Mouse (Mus musculus) CD8-positive naive resting alpha-beta T cell, adult 57 days (primary cell): ENCODE measurements around the gene Actn3. TPM values are rescaled to one million over a fixed set of nuclear protein-coding genes. Genes with fewer than 3 reads are reported as not detected.

Source experiments
- total RNA-seq: library from RNA; stranded (reverse); gene quantifications from one replicate; pipeline ENCODE4 v1.2.4, GENCODE M21; 2023

The Actn3 gene
- 0.21 TPM for total RNA-seq

DNA sequence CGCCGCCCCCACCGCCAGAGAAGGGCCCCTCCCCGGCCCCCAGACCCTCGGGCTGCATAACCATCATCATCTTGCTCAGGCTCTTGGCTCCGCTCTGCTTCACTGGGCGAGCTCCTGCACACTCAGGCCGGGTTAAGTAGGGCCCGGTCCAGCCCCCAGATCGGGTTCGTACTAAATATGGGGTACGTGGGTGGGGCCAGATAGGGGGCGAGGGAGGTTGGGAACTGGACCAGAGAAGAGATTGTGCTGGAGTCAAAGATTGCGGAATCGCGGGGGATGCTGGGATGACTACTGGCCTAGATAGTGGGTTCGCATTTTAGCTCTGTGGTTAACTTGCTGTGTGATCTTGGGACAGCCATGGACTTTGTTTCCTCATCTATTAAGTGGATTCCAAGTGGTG is at the start of gene Actn3:
Gene Actn3, minus strand, starts transcription at position 125 of the 400 bp plus-strand sequence.

DNA sequence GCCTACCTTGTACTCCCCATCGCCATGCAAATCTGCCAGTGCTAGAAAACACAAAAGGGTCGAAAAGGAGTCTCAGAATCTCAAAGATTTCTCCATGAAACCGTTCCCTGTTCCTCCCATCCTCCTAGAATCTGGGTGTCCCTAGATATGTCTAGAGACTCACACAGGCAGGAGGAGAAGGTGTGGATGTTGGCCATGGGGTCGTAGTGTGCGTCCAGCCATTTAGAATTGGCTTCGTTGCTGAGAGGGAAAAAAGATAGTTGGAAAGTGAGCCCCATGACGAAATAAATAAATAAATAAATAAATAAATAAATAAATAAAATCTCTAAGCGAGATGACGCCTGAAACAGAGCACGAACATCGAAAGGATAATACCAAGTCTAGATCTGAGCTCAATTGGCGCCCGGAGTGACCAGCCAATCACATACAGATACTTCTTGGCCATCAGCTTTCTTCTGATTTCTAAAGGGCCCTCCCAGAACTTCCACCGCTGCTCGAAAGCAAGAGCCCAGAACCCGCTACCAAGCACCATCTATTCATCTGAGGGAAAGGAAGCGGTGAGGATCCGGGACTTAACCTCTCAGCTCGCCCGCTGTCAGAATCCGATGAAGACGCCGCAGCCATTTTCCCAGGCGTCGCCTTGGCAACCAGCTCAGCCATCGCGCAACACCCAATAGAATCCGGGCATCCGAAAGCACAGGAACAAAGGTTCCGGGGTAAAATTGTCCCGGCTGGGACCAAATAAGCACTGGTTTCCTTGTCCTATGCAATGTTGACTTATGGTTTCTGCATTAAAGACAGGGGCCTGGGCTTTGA is 28.5 kb upstream of the Actn3 start, which contains the start of gene Bbs1:
Gene Bbs1, minus strand, starts transcription at position 650 of the 816 bp plus-strand sequence.

DNA sequence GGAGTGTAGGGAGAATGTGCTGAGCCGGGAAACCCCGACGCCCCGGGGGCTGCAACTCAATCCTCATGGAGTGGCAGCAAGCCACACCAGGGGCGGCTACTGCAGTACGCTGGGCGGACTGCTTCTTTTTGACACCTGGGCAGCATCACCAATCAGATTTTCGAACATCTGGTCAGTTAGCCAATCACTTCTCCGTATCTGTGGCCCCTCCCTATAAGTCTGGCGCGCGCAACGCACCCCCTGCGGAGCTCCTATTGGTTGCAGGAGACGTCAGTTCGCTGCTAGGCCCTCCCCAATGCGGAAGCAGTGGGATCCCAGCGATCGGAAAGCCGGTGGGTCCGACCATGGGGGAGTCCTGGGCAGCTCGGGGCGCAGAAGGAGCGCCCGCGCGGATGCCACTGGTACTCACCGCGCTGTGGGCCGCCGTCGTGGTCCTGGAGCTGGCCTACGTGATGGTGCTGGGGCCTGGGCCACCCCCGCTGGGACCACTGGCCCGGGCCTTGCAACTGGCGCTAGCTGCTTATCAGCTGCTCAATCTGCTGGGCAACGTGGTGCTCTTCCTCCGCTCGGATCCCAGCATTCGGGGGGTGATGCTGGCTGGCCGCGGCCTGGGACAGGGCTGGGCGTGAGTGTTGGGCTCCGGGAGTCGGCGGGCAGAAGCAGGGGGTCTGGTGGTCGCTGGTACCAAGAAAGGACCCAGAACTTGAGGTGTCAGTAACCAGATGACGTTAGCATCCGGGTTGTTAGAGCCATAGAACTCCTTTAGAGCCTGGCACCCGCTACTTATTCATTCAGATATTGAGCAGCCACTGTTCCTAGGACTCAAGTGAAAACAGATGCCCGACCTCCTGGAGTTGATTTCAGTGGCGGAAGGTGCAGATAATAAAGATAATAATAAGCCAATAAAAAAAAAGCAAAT is 955 bp upstream of the Actn3 start, which contains the start of gene Zdhhc24:
Gene Zdhhc24, plus strand, starts transcription at position 264 of the 919 bp plus-strand sequence.

DNA sequence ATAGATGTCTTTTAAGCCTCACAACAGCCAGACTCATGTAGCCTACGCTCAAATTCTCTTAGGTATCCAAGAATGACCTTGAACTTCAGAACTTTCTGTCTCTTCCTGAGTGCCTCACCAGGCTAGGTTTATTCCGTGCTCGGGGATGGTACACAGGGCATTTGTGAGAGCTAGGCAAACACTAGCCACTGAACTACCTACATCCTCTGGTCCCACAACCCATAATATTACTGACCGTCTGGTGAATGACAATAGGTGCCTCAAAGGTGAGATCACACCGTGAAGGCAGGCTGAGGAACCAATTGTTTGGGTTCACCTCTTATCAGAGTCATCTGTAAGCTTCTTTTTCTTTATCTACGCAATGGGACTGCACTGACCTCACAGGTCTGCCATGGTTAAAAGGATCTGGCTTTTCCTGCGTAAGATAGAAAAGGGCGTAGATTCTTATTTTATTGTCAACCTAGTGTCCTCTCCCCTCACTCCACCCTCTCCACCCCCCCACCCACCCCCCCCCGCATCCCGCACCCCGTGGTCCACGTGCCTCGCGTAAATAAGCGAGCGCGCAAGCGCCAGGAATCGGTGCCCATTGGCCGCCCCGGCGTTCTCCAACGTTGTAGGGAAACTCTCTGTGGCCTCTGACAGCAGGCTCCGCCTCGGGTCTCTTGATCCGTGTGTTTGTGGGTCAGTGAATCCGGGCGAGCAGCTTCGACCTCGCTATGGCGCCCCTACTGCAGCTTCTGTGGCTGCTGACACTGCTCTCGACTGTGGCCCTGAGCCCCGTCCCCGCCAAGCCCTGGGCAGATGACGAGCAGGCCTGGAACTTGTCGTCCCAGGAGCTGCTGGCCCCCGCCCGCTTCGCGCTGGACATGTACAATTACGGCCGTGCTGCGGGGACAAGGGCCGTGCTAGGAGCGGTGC is 22.9 kb downstream of the Actn3 start, which contains the start of gene Ctsf:
Gene Ctsf, plus strand, starts transcription at position 579 of the 918 bp plus-strand sequence.

DNA sequence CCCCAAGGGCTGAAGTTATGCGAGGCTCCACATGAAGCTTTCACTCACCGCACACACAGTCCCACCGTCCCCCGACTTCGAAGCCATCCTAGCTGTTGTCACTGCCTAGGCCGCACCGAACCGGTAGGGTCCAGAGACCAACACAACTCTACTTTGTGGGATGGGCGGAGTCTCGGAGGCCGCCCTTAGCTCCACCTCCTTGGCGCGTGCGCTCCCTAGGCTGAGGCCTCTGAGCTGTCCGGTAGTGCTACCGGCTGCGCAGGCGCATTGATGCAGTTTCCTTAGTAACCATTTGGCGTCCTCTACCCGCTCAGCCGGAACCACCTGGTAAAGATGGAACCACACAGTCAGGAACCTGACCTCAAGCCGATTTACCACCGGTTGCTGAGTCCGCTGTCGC is 38.6 kb downstream of the Actn3 start, which contains the start of the genes Ccs and Ccdc87:
Gene Ccs, minus strand, starts transcription at position 184 of the 400 bp plus-strand sequence.
Gene Ccdc87, plus strand, starts transcription at position 218 of the 400 bp plus-strand sequence.

Other genes starting within 250 kb of the Actn3 start
- not detected for gene Gm960, start 179.2 kb downstream of the Actn3 start, total RNA-seq
- gene Sptbn2, start 166.7 kb downstream of the Actn3 start, total RNA-seq = not detected
- 22.8 TPM for gene Rbm4b, start 121.4 kb downstream of the Actn3 start, total RNA-seq
- gene Rbm4, start 84.0 kb downstream of the Actn3 start, total RNA-seq = 80.8 TPM
- 35.5 TPM for gene Gm21992, start 66.3 kb downstream of the Actn3 start, total RNA-seq
- 76.2 TPM for gene Rbm14, start 66.3 kb downstream of the Actn3 start, total RNA-seq
- 45.2 TPM for gene Ccs, start 38.6 kb downstream of the Actn3 start, total RNA-seq
- gene Ccdc87, start 38.5 kb downstream of the Actn3 start, total RNA-seq = not detected
- 3.5 TPM for gene Ctsf, start 22.8 kb downstream of the Actn3 start, total RNA-seq
- 5.0 TPM for gene Zdhhc24, start 759 bp upstream of the Actn3 start, total RNA-seq
- 2.1 TPM for gene Bbs1, start 28.7 kb upstream of the Actn3 start, total RNA-seq
- gene Dpp3, start 50.4 kb upstream of the Actn3 start, total RNA-seq = 66.5 TPM
- 1.2 TPM for gene Peli3, start 65.2 kb upstream of the Actn3 start, total RNA-seq
- gene Mrpl11, start 84.2 kb upstream of the Actn3 start, total RNA-seq = 27.2 TPM
- gene Npas4, start 112.4 kb upstream of the Actn3 start, total RNA-seq = 1.6 TPM
- 4.4 TPM for gene Slc29a2, start 146.0 kb upstream of the Actn3 start, total RNA-seq
- gene B4gat1, start 160.9 kb upstream of the Actn3 start, total RNA-seq = 4.3 TPM
- 1.2 TPM for gene AC124502.3, start 161.0 kb upstream of the Actn3 start, total RNA-seq
- 60.1 TPM for gene Brms1, start 163.4 kb upstream of the Actn3 start, total RNA-seq
- 4.6 TPM for gene Rin1, start 172.6 kb upstream of the Actn3 start, total RNA-seq
- not detected for gene Cd248, start 190.2 kb upstream of the Actn3 start, total RNA-seq
- gene Tmem151a, start 207.6 kb upstream of the Actn3 start, total RNA-seq = not detected
- gene Yif1a, start 210.6 kb upstream of the Actn3 start, total RNA-seq = 26.5 TPM
- gene Cnih2, start 220.6 kb upstream of the Actn3 start, total RNA-seq = 0.92 TPM
- 90.0 TPM for gene Rab1b, start 229.2 kb upstream of the Actn3 start, total RNA-seq
- gene Klc2, start 240.7 kb upstream of the Actn3 start, total RNA-seq = 27.5 TPM